Mouse (Mus musculus) stomach, embryonic 15.5 days (tissue): ENCODE data around the gene Jade1. TPM values are rescaled to one million over a fixed set of nuclear protein-coding genes. Genes with fewer than 3 reads are reported as not detected.

ENCODE experiments used
- ATAC-seq: fragments of 200-750 bp; cut with Nextera tagmentation; 2 replicates; pipeline ENCODE4 v1.8.0; 2017; ENCODE audit warnings: low read depth, moderate number of reproducible peaks, moderate TSS enrichment; ENCODE audit not compliant: insufficient read depth, low FRiP score
- H3K27ac ChIP-seq: fragments of 300-500 bp; sonication (generic); 2 replicates; pipeline ENCODE4 v1.5.1; 2015; ENCODE audit warnings: mild to moderate bottlenecking, inconsistent platforms
- H3K27me3 ChIP-seq: fragments of 300-500 bp; sonication (generic); replicated peaks from 2 replicates; pipeline ENCODE4 v1.6.1; 2015; ENCODE audit warnings: inconsistent platforms
- H3K36me3 ChIP-seq: fragments of 300-500 bp; sonication (generic); 2 replicates; pipeline ENCODE4 v1.6.1; 2015; ENCODE audit warnings: inconsistent platforms
- H3K4me1 ChIP-seq: fragments of 300-500 bp; sonication (generic); 2 replicates; pipeline ENCODE4 v1.6.1; 2015; ENCODE audit warnings: inconsistent platforms
- H3K4me2 ChIP-seq: fragments of 300-500 bp; sonication (generic); 2 replicates; pipeline ENCODE4 v1.6.1; 2015; ENCODE audit warnings: mild to moderate bottlenecking, inconsistent platforms
- H3K4me3 ChIP-seq: fragments of 300-500 bp; sonication (generic); replicated peaks from 2 replicates; pipeline ENCODE4 v1.5.1; 2015; ENCODE audit warnings: inconsistent platforms
- H3K9ac ChIP-seq: fragments of 300-500 bp; sonication (generic); 2 replicates; pipeline ENCODE4 v1.6.1; 2015; ENCODE audit warnings: inconsistent platforms
- H3K9me3 ChIP-seq: fragments of 300-500 bp; sonication (generic); 2 replicates; pipeline ENCODE4 v1.6.1; 2016; ENCODE audit warnings: inconsistent platforms
- WGBS: fragments of 180-500 bp; shearing (Covaris S2); methylation state at CpG from one replicate; pipeline ENCODE4 v1.1.7; 2015; 5-methylcytosine and 5-hydroxymethylcytosine counted together
- polyA plus RNA-seq: library from polyadenylated mRNA; unstranded; fragments of >200 nt; fragmentation: Nextera tagmentation; extraction: Ambion mirVana; gene quantifications from 2 replicates; pipeline ENCODE4 v1.2.1, GENCODE M21; 2015

The Jade1 gene
- polyA plus RNA-seq, 1 experiment from 2014 or later = 17.0 TPM

DNA sequence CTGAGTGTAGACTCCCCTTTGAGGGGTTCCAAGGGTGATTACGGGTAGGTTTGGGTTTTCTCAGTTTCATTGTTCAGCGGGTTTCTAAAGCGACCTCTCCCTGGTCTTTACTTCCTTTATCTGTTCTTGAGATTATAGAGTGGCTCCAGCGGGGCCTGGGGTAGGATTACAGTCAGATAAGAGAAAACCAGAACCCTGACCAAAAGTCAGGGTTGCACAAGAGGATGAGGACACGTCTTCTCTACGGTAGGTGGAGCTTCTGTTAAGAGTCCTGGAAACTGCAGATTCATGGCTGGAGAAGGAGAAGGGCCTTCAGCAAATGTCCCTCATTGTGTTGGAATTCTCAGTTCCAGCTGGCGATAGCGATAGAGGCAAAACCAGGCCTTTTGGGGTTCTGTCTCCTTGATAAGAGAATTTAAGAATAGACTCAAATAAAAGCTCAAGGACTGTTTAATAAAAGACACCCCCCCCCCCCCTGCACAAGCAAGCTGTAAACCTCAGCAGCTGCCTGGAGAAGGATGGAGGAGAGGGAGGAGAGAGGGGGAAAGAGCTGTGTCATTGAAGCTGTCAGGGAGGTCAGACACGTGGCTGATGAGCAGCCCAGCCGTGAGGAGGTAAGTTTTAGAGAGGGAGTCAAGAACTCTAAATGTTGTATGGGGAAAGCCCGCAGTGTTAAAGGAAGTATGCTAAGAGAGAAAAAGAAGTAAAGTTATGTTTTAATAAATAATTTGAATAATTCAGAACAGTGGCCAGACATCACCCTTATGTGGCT is 2.6 kb upstream of the Jade1 start:
- H3K27ac ChIP-seq = no peak overlapping the region
- no peak overlapping the region for H3K9ac ChIP-seq
- H3K27me3 ChIP-seq = no peaks in the 10 kb centered on the region
- no peaks in the 10 kb centered on the region for H3K9me3 ChIP-seq
- ATAC-seq = no peak
- H3K4me1 ChIP-seq = no peaks in the 10 kb centered on the region
- WGBS = 49% methylated on average over 11 of the region's 11 CpGs
- no peak overlapping the region for H3K4me2 ChIP-seq
- H3K4me3 ChIP-seq = no peak overlapping the region
- no peaks in the 10 kb centered on the region for H3K36me3 ChIP-seq

DNA sequence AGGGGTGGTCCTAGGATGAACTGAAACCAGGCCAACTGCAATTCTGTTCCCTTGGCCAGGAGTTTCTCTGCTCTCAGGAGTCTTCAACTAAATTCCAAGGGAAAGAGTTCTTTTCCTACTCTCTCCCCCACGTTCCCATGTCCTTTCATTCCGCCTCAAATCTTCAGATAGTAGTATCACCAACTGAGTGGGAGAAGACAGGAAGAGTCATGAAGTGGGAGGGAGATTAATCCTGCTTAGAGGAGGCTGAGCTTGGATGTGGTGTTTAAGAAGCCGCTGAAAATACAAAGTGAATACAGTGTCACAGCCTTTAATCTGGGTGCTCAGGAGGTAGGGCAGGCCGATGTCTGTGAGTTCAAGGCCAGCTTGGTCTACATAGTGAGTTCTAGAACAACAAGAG is 1.9 kb upstream of the Jade1 start:
- Histone ChIP-seq H3K27me3 (no peaks in the 10 kb centered on the region), H3K27ac (no peak overlapping the region), H3K9ac (no peak overlapping the region), H3K9me3 (no peaks in the 10 kb centered on the region), H3K4me1 (no peaks in the 10 kb centered on the region), H3K4me3 (no peak overlapping the region), H3K4me2 (no peak overlapping the region), H3K36me3 (no peaks in the 10 kb centered on the region)
- 71% methylated on average over 4 of the region's 4 CpGs for WGBS
- ATAC-seq = no peak

DNA sequence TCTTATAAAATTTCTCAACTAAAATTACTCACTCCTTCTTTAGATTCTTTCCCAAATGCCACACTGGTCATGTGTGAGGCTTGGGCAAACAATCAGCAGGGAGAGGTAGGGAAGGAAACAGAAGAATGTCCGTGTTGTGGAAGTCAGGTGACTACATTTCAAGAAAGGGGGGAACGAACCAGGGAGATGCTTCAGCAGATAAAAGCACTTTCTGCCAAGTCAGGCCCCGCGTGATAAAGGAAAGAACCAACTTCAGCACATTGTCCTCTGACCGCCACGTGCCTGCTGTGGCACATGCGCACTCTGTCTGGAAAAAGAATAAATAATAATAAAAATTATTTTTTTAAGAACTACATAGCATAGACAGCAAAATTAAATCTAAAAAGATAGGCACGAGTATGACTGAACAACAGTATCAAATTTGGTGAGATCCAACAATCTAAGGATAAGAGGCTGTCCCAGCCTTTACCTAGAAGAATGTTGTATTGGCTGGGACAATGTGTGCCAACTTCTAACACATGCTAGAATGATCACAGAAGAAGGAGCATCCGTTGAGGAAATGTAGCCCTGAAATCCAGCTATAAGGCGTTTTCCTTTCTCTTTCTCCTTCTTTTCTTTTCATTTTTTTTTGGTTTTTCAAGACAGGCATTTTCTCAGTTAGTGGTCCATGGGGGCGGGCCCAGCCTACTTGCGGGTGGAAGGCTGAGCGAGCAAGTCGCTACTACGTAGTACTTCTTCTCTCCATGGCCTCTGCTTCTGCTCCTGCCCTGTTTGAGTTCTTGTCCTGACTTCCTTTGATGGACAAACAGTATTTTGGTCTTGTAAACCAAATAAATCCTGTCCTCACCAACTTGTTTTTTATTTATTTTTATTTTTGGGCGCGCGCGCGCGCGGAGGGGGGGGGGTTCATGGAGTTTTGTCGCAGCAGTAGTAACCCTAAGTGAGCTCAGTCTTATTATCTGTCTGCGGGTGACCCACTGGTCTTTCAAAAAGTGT is 753 bp upstream of the Jade1 start:
- Histone ChIP-seq H3K4me2 (no peak overlapping the region), H3K27ac (no peak overlapping the region), H3K27me3 (no peaks in the 10 kb centered on the region), H3K4me1 (no peaks in the 10 kb centered on the region), H3K9ac (no peak overlapping the region), H3K4me3 (no peak overlapping the region), H3K36me3 (no peaks in the 10 kb centered on the region), H3K9me3 (no peaks in the 10 kb centered on the region)
- WGBS = 82% methylated on average over 24 of the region's 24 CpGs
- no peak for ATAC-seq

DNA sequence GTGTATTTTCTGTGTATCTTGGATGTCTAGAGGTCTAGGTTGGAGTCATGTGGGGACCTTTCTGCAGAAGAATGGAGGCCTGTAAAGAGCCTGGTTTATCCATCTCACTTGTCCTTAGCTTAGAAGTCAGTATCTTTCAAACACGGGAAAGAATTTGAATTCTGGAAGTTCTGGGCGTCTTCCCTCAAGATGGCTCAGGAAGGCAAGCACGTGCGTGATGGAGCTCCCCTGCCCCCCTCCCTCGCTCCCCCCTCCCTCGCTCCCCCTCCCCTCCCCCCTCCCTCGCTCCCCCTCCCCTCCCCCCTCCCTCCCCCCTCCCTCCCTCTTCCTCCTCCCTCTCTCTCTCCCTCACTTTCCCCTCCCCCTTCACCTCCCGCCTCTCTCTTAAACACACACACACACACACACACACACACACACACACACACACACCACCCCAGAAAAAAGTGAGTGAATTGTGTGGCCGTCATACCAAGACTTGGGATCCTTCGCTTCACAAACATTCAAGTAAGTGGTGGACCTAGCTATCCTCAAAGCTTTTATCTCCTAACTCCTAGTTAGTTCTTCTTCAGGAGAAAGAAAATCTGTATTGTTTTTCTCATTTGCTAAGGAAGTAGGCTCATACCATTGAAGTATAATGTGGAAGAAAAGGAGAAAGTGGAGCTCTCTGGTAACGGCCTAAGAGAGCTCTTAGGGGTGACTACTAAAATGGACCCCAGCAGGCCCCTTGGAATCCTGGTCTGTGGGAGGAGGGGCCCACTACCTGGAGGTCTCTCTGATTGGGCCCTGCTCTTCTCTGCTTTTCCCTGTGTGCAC is 1.1 kb downstream of the Jade1 start:
- Histone ChIP-seq H3K4me2 (no peak overlapping the region), H3K27ac (no peak overlapping the region), H3K36me3 (no peaks in the 10 kb centered on the region), H3K4me3 (no peak overlapping the region), H3K9me3 (no peaks in the 10 kb centered on the region), H3K27me3 (no peaks in the 10 kb centered on the region), H3K9ac (no peak overlapping the region), H3K4me1 (no peaks in the 10 kb centered on the region)
- WGBS = 92% methylated on average over 7 of the region's 11 CpGs
- no peak for ATAC-seq

DNA sequence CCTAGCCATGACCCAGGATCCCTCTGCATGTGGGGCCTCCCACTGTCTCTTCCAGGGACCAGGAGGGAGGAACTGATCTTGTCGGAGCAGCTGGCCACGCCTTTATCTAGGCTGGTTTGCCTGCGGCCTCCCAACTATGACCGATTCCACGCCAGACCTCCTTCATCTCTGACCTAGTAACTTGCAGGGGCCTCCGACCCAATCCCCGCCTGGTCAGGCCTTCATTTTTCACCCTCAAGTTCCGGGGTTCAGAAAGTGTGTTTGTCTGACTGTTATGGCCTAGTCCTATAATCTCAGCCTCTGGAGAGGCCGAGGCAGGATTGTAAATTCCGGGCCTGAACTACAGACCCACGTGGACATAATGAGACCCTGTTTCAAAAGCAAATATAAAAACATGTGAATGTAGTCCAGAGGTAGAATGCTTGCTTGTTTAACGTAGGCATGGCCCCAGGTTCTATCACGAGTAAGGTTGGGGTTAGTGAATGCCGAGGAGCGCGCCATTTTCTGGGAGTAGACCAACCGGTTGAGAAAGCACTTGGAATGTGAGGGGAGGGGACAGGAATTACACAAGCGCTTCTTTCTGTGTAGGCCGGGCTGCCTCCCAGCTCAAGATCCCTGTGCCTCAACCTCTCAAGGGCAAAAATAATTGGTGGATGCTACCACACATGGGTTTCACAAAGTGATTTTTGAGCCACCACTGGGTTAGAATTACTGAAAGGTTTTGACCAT is 1.9 kb downstream of the Jade1 start:
- H3K4me3 ChIP-seq = no peak overlapping the region
- H3K9me3 ChIP-seq = no peaks in the 10 kb centered on the region
- H3K4me2 ChIP-seq = no peak overlapping the region
- ATAC-seq = no peak
- H3K4me1 ChIP-seq = no peaks in the 10 kb centered on the region
- 88% methylated on average over 19 of the region's 19 CpGs for WGBS
- no peak overlapping the region for H3K9ac ChIP-seq
- H3K36me3 ChIP-seq = no peaks in the 10 kb centered on the region
- H3K27ac ChIP-seq = no peak overlapping the region
- H3K27me3 ChIP-seq = no peaks in the 10 kb centered on the region

DNA sequence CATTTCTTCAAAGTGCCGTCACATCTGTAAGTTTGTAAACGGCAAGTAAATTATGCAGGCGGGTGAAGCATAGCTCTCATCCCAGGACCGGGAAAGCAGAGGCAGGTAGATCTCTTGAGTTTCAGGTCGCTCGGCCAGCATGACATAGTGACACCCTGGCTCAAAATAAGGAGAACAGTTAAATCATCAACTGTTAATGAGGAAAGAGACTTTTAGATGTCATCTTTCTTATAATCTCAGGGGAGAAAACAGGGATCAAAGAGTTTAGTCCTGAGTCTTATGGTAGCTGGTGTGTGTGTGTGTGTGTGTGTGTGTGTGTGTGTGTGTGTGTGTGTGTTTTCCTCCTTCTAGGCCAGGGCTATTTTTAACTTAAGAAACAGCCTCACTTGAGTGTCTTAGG is 5.0 kb downstream of the Jade1 start:
- H3K9ac ChIP-seq = no peak overlapping the region
- WGBS = 92% methylated on average over 6 of the region's 6 CpGs

DNA sequence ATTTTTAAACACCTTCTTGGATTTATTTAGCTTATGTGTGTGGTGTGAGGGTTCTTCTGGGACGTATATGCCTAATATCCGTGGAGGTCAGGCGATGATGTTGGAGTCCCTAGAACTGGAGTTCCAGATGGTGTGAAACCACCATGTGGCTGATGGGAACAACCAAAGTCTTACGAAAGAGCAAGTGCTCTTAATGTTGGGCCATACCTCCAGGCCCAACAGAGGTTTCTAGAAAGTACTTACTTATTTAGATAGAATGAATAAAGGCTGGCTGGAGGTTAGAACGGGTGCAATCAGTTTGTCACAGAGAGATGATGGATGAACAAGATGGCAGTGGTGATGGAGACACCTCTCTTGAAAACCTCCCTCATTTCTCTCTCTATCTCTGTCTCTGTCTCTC is 6.3 kb downstream of the Jade1 start:
- WGBS = 85% methylated on average over 5 of the region's 5 CpGs
- no peak overlapping the region for H3K27ac ChIP-seq
- no peak for ATAC-seq
- no peak overlapping the region for H3K4me3 ChIP-seq
- 0 out of 2 replicates have a peak, but pooled peaks cover 4% of the 10 kb centered on the region for H3K4me1 ChIP-seq
- no peak overlapping the region for H3K4me2 ChIP-seq
- no peaks in the 10 kb centered on the region for H3K9me3 ChIP-seq
- H3K36me3 ChIP-seq = no peaks in the 10 kb centered on the region
- H3K9ac ChIP-seq = no peak overlapping the region
- H3K27me3 ChIP-seq = no peaks in the 10 kb centered on the region

More for the DNA sequence above, 5.0 kb downstream of the Jade1 start:
- H3K4me1 ChIP-seq = 0 out of 2 replicates have a peak, but pooled peaks cover 4% of the 10 kb centered on the region
- no peak overlapping the region for H3K4me3 ChIP-seq
- H3K9me3 ChIP-seq = no peaks in the 10 kb centered on the region
- no peaks in the 10 kb centered on the region for H3K36me3 ChIP-seq
- no peaks in the 10 kb centered on the region for H3K27me3 ChIP-seq
- ATAC-seq = no peak
- no peak overlapping the region for H3K27ac ChIP-seq
- H3K4me2 ChIP-seq = no peak overlapping the region

DNA sequence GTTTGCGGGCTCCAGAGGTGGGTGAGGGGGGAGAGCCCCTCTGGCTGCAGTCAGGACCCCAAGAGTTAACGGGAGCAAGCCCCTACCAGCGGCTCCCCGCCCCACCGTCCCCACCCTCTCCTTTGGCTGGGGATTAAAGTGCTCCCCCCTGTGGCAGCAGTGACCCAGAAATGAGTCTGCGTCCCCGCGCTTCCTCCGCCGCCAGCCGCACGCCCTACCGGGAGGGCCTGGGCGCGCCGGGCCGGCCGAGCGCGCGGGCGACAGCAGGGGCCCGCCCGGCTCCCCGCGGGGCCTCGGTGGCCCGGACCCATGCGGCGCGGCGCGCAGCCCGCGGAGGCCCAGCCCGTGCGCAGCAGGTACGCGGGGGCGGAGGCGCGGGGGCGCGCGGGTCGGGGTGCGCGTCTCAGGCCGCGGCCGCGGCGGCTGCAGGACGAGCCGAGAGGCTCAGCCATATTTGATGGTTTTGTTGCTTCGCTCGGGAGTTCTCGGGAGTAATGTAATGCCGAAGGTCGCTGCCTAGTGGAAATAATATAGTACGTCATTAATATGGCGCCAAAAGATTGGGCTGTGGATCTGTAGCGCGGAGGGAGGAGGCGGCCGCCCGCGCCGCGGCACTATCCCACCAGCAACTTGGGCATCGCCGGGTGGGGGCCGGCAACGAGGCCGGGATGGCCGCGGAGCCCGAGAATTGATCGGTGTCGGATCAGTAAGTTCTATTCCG is 7.8 kb downstream of the Jade1 start:
- Histone ChIP-seq H3K4me2 (peak overlapping the region; percentile 96), H3K9ac (peak overlapping the region; percentile 84), H3K4me3 (peak overlapping the region; percentile 69), H3K9me3 (no peaks in the 10 kb centered on the region), H3K27me3 (no peaks in the 10 kb centered on the region), H3K27ac (peak overlapping the region; percentile 92), H3K36me3 (no peaks in the 10 kb centered on the region), H3K4me1 (0 out of 2 replicates have a peak, but pooled peaks cover 4% of the 10 kb centered on the region)
- WGBS = under 1% methylated on average over 73 of the region's 81 CpGs
- peak; percentile 77 for ATAC-seq

DNA sequence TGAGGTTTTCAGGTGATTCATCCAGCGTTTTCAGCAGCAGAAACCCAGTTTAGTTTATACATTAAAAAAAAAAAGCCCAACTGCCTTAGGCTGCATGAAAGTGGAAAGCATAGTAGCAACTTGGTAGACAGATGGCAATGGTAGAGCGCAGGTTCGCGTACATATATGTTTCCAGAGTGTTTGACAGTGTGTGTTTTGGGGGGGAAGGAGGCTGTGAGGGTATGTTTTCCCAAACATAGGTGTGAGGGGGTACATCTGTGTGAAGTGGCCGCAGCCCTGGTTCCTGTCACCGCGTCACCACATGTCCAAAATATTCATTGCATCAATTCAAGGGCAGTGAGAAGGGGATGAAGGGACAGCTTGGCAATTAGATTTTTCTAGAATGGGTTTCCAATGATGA is 8.5 kb downstream of the Jade1 start:
- peak overlapping the region; percentile 84; the same call in 1 of the 2 replicates for H3K9ac ChIP-seq
- H3K9me3 ChIP-seq = no peaks in the 10 kb centered on the region
- peak overlapping the region; percentile 92 for H3K27ac ChIP-seq
- H3K36me3 ChIP-seq = no peaks in the 10 kb centered on the region
- peak overlapping the region; percentile 96 for H3K4me2 ChIP-seq
- H3K4me3 ChIP-seq = peak overlapping the region; percentile 69
- H3K27me3 ChIP-seq = no peaks in the 10 kb centered on the region
- under 1% methylated on average over 7 of the region's 7 CpGs for WGBS
- no peak for ATAC-seq
- H3K4me1 ChIP-seq = 0 out of 2 replicates have a peak, but pooled peaks cover 4% of the 10 kb centered on the region

DNA sequence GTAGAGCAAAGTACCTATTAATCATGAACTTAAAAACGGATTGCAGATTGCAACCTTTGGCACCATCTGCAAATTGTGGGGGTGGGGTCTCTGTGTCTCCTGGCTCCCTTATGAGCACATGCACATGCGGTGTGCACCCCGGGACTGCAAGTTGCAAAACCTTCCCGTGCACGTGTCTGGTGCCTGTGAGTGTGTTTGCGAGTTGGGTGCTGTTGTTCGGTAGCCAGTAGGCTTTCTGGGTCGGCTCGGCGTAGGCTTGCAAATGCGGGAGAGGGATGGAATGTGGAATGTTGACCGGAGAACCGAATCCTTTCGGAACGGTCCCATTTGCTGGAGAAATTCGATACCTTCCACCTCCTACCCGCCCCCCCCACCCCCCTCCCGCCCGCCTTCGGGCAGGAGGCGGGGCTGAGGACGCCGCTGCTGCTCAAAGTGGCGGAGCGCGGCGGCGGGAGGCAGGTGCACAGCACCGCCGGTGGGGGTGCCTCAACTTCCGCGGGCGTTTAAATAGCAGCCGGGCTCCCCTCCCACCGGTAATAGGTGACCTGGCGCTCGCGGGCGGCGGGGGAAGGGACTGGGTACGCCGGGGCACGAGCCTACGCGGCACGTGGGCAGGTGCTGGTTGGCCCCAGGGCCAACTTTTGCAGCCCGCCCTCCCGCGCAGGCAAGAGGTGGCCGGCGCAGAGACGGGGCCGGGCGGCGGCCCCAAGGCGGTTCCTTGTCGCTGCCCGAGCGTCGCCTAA is 9.1 kb downstream of the Jade1 start:
- under 1% methylated on average over 60 of the region's 60 CpGs for WGBS
- Histone ChIP-seq H3K4me1 (0 out of 2 replicates have a peak, but pooled peaks cover 4% of the 10 kb centered on the region), H3K27me3 (no peaks in the 10 kb centered on the region), H3K36me3 (no peaks in the 10 kb centered on the region), H3K9me3 (no peaks in the 10 kb centered on the region), H3K27ac (peak overlapping the region; percentile 92), H3K9ac (peak overlapping the region; percentile 85; the same call in 1 of the 2 replicates), H3K4me2 (peak overlapping the region; percentile 96), H3K4me3 (peak overlapping the region; percentile 69)
- peak; percentile 63 for ATAC-seq
